Mouse (Mus musculus): ENCODE data around the gene Tbc1d8.
A peak's percentile ranks its signal among the peaks of the same experiment; 100 is the strongest.

Gene Tbc1d8

DNA sequence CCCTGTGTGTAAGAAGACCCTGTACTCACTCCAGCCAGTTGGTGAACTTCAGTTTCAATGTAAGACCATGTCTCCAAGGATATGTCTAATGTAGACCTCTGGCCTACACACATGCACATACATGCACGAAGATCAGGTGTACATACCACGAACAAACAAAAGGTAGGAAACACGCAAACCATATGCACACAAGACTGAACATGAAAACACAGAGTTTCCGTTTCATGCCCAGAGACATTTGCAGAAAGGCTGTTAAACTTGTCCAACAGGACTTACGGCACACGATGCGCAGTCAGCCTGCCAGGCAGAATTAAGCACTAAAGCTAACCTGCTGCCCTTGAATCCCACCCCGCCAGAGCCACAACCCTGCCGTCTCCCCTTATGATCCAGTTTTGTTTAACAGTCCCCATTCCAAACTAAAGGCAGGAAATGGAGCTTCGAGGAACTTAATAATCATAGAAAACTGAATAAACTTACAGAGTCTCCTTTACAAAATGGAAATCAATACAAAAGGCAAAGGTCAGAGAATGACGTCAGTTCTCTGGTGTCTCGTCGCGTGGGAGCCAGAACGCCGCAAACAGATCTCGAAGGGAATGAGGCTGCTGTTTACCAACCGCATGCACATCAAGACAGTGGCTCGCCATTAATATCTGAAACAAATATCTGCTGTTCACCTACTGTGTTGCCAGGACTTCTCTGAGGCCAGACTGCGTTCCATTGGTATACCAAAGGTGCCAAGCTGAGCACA lies 33.1 kb downstream of the Tbc1d8 start:
- no peak for DNase-seq

DNA sequence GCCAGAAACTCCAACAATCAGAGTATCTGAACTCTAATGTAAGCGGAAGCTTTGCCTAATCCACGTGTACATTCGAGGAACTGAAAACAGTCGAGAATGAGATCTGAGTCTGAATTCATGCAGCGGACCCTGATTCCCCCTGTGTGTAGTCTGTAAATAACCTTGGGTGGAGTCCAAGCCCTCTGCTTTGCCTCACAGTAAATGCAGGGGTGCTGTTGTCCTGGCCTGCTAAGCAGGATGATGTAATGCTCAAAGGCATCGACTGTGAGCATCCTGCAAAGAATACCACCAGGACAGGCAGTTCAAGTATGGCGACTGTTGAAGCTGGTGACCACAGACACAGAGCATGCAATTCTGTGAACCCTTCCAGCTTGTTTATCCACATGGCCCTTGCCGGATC lies 34.8 kb downstream of the Tbc1d8 start:
- DNase-seq = peak; percentile 64

DNA sequence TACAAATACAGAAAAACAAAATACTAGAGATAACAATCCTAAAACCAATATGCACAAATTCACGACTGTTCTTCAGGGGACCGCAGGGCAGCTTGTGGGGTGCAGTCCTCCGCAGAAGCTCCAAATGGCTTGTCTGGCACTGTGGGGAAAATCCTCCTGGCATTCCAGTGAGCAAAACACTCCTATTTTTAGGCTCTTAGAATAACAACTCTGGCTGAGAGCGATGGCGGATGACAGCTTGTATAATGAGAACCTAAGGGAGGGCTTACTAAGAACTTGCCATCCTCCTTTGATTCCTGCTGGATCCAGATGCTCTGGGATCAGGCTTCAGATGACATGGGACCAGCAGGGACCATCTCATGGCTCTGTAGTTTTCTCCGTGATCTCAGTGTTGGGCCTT lies 36.9 kb downstream of the Tbc1d8 start:
- peak; percentile 62 for DNase-seq

DNA sequence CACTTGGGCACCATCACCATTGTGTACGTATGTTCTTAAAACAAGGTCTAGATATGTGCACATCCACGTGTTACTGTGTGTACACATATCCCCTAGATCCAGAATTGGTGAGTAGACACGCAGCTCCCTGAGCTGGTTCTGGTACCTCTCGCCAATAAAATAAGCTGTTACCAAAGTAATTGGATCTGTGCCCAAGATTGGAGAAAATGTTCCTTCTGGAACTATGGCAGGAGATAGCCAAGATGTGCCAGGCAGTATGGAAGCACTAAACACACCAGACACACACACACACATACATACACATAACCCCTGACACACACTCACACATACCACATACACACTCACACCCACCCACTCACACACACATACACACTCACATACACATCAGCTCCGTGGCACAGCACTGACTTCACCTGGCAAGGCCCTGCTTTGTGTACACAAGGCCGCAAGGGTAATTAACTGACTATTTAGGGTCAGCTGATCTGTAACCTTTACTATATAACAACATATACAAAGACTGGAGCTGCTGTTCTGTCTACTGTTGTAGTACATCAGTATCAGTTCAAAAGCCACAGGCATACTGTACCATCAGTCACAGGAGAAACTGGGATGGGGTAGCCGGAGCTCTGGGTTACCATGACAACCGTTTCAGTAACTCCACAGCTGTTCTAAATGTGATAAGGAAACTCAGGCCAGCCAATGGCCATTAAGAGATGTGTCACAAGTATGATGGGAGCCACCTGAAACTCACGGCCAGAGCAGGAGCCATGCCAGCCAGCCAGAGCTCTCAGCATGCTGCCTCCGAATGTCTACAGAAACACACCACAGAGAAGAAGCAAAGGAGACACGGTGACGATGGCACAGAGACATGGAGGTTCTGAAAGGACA lies 38.6 kb downstream of the Tbc1d8 start:
- DNase-seq = no peak

DNA sequence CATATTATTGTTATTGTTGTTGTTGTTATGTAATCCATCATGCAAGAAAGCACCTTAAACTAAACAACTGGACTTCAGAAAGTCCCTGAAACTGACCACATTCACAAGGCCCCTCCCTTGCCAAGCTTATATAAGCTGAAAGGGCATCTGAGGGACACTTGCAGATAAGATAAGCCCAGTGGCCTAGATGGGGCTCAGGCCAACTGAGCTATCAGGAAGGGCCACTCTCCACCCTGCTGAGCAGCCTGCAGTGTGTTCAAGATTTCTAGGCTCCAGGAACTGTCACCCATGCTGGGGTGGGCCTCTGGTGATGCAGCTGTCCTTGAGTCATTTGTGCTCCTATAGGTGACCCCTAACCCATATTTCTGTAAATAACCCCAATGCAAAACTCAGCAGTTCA lies 39.9 kb downstream of the Tbc1d8 start:
- DNase-seq = no peak

DNA sequence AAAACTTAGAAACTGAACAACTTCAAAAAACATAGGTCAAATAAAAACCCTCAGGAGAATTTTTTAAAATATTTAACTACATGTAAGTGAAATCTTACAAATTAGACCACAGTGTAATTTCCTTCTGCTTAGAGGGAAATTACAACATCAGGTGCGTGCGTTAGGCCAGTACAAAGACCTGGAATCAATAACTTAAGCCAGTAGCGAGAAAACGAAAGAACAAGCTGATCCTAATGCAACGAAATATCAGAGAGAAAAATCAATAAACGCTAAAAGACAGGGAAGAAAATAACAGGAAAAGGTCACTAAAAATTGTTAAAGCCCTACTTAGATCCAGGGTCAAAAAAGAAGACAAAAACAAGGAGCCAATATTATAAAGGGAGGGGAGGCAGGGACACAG lies 44.3 kb downstream of the Tbc1d8 start:
- DNase-seq = no peak

DNA sequence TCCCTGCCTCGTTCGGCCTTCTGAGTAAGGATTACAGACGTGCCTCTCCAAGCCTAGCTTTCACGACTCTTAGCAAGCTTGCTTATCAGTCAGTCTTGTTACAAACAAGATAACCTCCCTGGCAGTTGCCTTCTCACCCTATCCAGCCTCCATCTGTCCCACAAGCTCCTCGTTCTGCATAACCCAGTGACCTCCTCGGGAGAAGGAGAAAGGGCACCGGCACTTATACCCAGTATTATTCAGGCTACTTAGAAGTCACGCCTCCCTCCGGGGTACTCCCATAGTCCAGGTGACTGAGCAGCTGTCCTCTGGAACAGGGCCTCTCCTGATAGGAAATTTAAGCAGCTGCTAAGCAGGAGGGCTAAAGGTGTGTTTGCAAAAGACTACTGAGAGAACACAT lies 48.5 kb downstream of the Tbc1d8 start:
- no peak for DNase-seq

DNA sequence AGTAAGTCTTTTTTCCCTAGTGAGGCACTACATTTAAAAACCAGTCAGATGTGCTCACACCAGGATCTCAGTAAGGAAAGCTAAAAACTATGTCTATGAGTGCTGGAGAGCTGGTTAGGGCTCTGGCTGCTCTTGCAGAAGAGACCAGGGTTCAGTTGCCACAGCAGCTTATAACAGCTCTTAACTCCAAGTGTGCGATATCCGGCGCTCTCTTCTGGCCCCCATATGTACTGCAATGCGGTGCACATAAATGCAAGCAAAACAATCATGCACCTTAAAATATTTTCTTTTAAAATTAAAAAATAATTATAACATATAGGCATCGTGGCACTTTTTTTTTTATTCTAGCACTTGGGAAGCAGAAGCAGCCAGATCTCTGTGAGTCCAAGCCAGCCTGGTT lies 49.5 kb downstream of the Tbc1d8 start:
- no peak for DNase-seq

DNA sequence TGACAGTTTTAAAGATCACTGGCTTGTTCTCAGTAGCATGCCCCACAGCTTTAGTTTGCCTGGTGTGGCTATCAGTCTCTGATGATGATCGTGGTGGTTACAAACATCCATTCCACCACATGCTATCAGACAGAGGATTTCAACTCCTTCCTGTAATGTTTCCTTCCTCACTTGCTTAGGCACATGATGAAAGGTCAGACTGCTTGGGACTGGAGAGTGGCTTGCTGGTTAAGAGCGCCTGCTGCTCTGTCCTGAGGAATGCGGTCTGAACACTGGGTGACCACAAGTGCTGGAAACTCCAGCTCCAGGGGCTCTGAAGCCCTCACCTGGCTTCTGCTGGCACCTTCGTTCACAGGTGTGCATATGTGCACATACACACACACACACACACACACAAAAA lies 50.3 kb downstream of the Tbc1d8 start:
- no peak for DNase-seq

DNA sequence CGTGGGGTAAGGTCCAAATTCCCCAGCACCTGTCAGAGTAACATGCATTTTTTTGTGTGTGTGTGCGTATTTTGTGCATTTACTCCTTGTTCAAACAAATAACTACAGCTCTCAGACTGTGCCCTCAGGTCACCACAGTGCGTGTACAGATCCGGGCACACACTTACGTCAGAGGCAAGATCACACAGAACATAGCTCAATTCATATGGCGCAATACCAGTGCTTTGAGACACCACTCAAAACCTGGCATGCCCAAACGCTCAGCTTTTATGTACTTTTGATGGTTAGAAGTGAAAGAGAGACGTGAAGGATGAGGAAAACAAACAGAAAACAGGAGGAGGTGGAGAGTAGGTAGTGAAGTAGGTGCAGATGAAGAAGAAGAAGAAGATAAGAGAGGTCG lies 53.1 kb downstream of the Tbc1d8 start:
- DNase-seq = no peak

DNA sequence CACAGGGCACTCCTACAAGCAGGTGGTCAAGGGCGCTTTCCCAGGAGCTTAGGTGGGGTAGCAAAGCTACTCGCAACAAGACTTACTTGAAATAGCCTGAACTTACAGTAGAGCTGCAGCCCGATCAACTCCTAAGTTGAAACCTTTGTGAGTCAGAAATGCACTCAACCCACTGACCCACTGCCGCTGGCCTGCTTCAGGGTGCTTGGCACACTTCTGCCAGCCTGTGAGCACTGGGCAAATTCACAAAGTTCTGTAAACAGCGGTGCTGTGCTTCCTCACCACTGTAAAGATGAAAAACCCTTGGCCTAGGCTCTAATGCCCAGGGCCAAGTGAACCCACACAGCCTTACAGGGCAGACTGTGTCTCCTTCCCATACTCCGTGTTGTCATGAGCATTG lies 57.6 kb downstream of the Tbc1d8 start:
- DNase-seq = no peak

DNA sequence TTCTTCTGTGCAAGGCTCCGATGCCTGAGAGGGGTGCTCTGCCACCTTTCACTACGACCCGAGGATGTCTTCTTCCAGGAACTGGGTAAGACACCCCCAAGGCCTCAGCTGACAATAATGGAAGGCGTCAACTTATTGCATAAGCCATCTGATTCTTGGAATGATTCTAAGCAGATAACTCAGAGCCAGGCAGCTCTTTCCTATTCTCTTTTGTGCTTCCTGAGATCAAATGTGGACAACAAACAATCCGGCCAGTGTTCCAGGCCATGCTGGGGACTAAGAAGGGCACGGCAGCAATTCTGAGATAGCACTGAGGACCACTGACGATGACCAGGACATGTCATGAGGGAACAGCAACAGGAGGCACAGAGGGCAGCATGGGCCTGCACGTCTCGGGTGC lies 59.7 kb downstream of the Tbc1d8 start:
- no peak for DNase-seq

DNA sequence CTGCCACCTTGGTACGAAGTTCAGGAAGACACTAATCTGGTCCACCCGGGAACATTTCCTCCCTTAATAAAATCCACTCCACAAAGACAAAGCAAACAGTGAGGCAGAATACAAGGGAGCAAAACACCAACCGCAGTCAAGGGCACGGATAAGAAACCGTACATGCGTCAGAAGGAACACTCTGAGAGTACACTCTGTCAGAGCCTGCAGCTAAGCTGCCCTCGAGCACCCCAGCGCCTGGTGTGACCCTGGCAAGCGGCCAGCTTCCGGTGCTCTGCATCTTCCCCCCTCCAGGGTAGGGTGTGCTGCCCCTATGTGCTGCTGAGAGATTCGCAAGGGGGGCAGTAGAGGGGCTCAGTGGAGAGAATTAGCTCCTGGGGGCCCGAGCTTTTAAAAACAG lies 60.7 kb downstream of the Tbc1d8 start:
- no peak for DNase-seq

DNA sequence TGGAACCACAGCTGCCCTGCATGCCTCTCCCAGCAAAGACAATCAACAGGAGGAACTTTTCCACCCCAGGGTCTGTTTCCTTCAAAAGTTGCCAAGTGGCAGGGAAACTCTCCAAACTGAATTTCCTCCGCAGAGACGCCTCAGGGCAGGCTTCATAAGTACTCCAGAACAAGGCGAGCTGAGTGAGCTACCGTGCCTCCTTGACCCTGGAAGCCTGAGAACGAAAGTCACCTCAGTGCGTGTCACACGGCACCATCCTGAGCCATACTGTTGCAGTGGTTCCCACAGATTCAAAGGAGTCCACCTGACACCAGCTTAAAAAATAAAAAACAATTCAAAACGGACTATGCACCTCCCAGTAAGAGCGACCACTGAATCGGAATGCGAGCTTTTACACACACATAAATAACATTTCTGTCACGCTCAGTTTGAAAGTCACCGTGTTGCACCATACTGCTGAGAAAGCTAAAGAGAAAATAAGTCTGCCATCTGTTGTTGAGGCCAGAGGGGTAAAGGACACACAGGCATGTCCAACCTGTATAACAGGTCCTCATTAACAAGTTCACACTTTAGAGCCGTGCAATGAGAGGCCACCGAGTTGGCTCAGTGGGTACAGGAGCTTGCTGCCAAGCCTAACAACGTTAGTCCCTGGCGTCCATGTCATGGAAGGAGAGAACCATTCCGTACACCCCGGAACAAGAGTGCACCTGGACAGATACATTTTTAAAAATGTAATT lies 68.3 kb downstream of the Tbc1d8 start:
- no peak for DNase-seq

DNA sequence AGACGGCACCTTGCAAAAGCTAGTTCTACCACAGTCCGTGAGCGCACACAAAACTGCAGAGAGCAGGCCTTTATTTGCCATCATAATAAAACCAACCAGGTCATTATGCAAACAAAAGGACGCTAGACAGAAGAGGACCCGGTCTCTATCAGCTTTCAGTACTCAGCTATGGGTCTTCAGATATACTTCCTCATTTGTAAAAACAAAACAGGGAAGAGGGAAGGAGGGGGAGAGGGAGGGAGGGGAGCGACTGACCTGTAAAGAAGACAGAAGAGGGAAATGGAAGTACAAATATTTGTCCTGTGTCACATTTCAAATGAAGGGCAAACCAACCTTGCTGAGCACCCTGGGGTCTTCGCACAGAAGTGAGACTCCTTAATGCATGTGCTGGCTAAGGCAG lies 69.9 kb downstream of the Tbc1d8 start:
- no peak for DNase-seq

DNA sequence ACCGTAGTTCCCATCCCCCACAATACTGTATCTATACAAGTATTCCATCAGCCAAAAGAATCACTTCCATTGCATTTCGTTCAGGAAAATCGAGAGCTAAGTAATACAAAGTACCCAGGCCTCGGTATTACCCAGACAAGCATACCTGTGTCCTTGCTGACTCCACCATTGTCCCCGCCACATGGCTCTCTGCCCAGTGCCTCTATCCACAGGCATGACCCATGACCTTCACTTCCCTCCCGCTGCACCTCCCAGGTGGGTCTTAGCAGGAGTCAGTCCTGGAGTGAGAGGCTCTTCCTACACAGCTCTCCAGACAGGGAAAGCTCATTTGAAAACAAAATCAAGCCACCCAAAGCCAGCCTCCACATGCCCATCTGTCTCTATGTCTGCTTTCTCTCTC lies 70.4 kb downstream of the Tbc1d8 start:
- no peak for DNase-seq

DNA sequence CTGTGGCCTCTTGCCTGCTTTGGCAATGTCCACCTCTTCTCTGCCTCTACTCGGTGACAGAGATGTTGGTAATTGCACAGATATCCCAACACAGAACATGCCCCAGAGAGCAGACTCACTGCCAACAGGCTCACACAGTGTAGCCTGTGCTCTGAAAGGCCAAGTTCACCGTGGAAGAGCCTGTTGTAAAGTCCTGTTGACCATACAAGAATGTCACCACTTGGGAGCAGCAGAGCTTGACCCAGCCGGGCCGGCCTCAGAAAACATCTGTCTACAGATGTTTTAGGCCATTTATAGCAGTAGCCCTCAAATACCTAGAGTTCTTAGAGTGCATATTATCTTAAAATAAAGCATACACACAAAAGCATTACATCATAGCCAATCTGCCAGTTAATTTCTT lies 71.4 kb downstream of the Tbc1d8 start:
- DNase-seq = no peak

DNA sequence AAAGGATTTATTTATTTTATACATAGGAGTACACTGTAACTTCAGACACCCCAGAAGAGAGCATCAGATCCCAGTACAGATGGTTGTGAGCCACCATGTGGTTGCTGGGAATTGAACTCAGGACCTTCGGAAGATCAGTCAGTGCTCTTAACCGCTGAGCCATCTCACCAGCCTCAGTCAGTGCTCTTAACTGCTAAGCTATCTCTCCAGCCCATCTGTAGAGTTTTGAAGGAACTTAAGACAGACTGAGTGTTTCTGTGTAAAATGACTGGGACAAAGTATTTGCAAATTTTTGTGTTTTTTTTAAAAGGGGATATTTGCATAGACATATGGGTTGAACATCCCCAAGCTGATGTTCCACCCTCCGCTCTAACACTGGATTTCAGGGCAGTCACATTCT lies 78.4 kb downstream of the Tbc1d8 start:
- no peak for DNase-seq

DNA sequence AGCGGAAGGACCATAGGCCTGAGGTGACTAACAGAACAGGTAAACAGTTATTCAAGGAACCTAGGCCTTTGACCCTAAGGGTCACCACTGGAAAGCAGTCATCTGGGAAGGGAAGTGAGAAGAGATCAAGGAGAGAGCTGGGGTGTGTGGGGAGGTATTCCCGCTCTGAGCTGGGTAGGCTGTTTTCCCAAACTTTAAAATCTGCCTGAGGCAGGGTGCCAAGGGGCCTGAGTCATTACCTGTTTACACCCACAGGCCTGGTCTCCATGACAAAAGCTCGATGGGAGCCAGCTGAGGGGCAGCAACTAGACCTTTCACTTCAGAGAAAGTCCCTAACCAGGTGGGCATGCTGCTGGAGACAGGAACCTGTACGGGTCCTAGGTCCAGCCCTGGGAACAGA lies 79.3 kb downstream of the Tbc1d8 start:
- no peak for DNase-seq

DNA sequence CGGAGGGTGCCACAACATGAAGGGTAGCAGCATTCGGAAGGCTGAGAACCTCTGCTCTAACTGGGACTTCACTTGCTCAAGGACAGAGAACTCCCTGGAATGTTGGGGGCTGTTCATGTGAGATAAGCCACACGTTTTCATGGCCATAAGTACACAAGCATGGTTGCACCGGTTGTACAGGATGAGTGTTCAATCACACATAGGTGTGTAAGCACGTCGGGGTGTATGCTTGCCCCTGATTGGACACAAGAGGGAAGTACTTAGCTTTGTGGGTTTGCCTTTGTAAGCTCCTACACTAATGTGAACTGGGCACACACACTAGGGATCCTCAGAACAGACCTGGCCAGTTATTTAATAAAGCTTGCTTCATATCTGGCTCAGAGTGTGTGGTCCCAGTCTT lies 80.3 kb downstream of the Tbc1d8 start:
- no peak for DNase-seq

DNA sequence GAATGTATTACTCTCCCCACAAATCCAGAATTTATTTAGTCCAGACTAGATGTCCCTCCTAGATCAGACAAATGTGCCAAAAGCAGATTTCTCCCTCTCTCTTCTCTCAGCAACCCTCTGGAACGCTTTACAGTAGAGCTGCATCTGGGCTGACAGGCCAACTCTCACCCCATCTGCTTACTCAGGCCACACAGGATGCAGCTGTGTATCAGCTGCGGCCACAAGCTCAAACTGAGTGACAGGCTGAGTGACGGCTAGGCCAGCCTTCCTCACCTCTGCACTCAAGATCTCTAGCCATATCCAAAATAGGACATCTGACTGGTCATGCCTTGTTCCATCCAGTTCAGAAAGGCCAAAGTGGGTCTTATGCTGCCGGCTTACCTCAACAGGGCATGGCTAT lies 82.2 kb downstream of the Tbc1d8 start:
- DNase-seq = no peak

DNA sequence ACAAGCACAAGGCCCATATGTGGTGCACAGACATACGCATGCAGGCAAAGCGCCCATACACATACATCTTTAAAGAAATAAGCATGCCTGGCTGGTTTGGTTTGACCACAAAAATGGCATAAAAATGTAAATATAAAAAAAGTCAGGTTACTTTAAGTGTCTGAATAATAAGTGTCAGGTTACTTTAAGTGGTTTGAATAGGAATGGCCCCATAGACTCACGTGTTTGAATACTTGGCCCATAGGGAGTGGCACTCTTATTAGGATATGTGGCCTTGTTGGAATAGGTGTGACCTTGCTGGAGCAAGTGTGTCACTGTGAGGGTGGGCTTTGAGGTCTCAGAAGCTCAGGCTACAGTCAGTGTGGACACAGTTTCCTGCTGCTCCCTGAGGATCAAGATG lies 83.9 kb downstream of the Tbc1d8 start:
- DNase-seq = no peak

DNA sequence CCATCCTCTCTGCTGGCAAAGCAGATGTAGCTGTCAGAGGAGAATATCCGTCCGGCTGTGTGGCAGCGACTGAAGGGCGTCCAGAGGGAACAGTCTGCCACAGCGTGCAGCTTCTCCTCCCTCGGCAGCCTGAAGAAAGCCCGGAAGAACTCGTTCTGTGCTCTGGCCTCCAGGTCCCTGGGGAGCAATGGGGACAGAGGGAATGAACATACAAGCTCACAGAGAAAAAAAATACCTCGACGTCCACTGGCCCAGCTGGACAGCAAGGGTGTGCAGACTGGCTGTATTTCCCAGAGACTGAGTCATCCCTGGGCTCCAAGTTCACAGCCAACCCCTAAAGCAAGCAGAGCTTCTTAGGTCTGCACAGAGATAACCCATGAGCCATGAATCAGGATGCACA lies 84.5 kb downstream of the Tbc1d8 start:
- DNase-seq = no peak

Measured in cerebellum, adult 9-10 months (tissue).